Mouse (Mus musculus): ENCODE data around the gene Ptprh.
A peak's percentile ranks its signal among the peaks of the same experiment; 100 is the strongest.

GRCm38 (mm10) chr7:4653351-4653750 lies 49.5 kb upstream of the Ptprh start:
- TF ChIP-seq ZNF384 (IDR thresholded peaks at IDR 0.05; ENCODE audit: low read depth, low read length) (no peak), EP300 (IDR thresholded peaks at IDR 0.05; ENCODE audit: low read length) (peak; percentile 44; the same call in 1 of the 2 replicates), POLR2A (IDR thresholded peaks at IDR 0.05; ENCODE audit: low read depth, low read length) (0 out of 2 replicates have a peak, but pooled peaks have one; percentile 10), CTCF (conservative IDR thresholded peaks at IDR 0.05 in 1 of 2, IDR thresholded peaks at IDR 0.05 in 1 of 2; ENCODE audit: low read depth in 2 of 2, low read length in 2 of 2) (no peak), HCFC1 (IDR thresholded peaks at IDR 0.05; ENCODE audit: low read depth, low read length) (no peak), USF2 (conservative IDR thresholded peaks at IDR 0.05; ENCODE audit: low read depth, low read length) (no peak), TCF12 (IDR thresholded peaks at IDR 0.05; ENCODE audit: low read depth, low read length) (no peak), POLR2AphosphoS2 (IDR thresholded peaks at IDR 0.05; ENCODE audit: low read depth, low read length) (no peak), MYC (IDR thresholded peaks at IDR 0.05; ENCODE audit: low read depth, low read length) (no peak), ZC3H11A (IDR thresholded peaks at IDR 0.05; ENCODE audit: low read depth, low read length) (no peak)
